Mouse (Mus musculus) macrophage (primary cell): ENCODE results near the gene Gnptg. TPM values are rescaled to one million over a fixed set of nuclear protein-coding genes. Genes with fewer than 3 reads are reported as not detected.
"Not testable (repeated sequence)": the region's sequence is repeated elsewhere in the genome, so short reads cannot be mapped to it uniquely, and the experiment has no call there.

Experiments used
- H3K27ac ChIP-seq: fragments of 350-480 bp; formaldehyde crosslinking; 2 replicates; pipeline ENCODE4 v1.9.0; 2021
- H3K36me3 ChIP-seq: fragments of 350-480 bp; formaldehyde crosslinking; 2 replicates; pipeline ENCODE4 v1.9.0; 2021; ENCODE audit errors: inconsistent target
- H3K4me3 ChIP-seq: fragments of 350-480 bp; formaldehyde crosslinking; 2 replicates; pipeline ENCODE4 v1.9.0; 2021; ENCODE audit errors: inconsistent target
- H3K79me2 ChIP-seq: fragments of 350-480 bp; formaldehyde crosslinking; 2 replicates; pipeline ENCODE4 v1.9.0; 2021; ENCODE audit errors: inconsistent target
- WGBS: methylation state at CpG from one replicate; pipeline ENCODE4 v1.1.7; 2026; ENCODE audit warnings: inconsistent platforms; ENCODE audit not compliant: missing documents; 5-methylcytosine and 5-hydroxymethylcytosine counted together
- polyA plus RNA-seq: library from polyadenylated mRNA; stranded (reverse); fragments of 250-400 nt; gene quantifications from 3 replicates; pipeline ENCODE4 v1.2.4, GENCODE M21; 2018; ENCODE audit warnings: inconsistent platforms

The Gnptg gene
- polyA plus RNA-seq, 1 experiment from 2014 or later, result 31.8 TPM

- no peak within 1 kb of the TSS for H3K27ac ChIP-seq
- no peaks in the 10 kb centered on the region for H3K36me3 ChIP-seq
- WGBS, result 8% methylated on average over 25 of the region's 35 CpGs
- H3K79me2 ChIP-seq, result no peaks in the 10 kb centered on the region
- no peak within 1 kb of the TSS for H3K4me3 ChIP-seq
Measured at GRCm38 (mm10) chr17:25256140-25256754, 16.3 kb upstream of the Gnptg start, which contains the start of gene Baiap3. Baiap3 (minus strand) TSS chr17:25256364.

- 35% methylated on average over 2 of the region's 2 CpGs for WGBS
- H3K4me3 ChIP-seq, result no peak overlapping the region
Measured at GRCm38 (mm10) chr17:25255110-25255509, 15.2 kb upstream of the Gnptg start.

GRCm38 (mm10) chr17:25253760-25254159, 13.8 kb upstream of the Gnptg start:
- H3K27ac ChIP-seq, result no peak overlapping the region
- no peaks in the 10 kb centered on the region for H3K79me2 ChIP-seq
- no peak overlapping the region for H3K4me3 ChIP-seq
- no peaks in the 10 kb centered on the region for H3K36me3 ChIP-seq
- WGBS, result 51% methylated on average over 10 of the region's 10 CpGs

More at GRCm38 (mm10) chr17:25255110-25255509, 15.2 kb upstream of the Gnptg start:
- Histone ChIP-seq H3K27ac (no peak overlapping the region), H3K36me3 (no peaks in the 10 kb centered on the region), H3K79me2 (no peaks in the 10 kb centered on the region)

- H3K36me3 ChIP-seq, result no peaks in the 10 kb centered on the region
- H3K79me2 ChIP-seq, result no peaks in the 10 kb centered on the region
- H3K4me3 ChIP-seq, result no peak overlapping the region
- no peak overlapping the region for H3K27ac ChIP-seq
- WGBS, result 87% methylated on average over 3 of the region's 3 CpGs
Measured at GRCm38 (mm10) chr17:25252643-25253042, 12.7 kb upstream of the Gnptg start.

- Histone ChIP-seq H3K27ac (no peak overlapping the region), H3K79me2 (no peaks in the 10 kb centered on the region), H3K36me3 (no peaks in the 10 kb centered on the region), H3K4me3 (no peak overlapping the region)
- WGBS, result 89% methylated on average over 7 of the region's 8 CpGs
Measured at GRCm38 (mm10) chr17:25250181-25250835, 10.4 kb upstream of the Gnptg start.

- WGBS, result 11% methylated on average over 18 of the region's 18 CpGs
- no peaks in the 10 kb centered on the region for H3K79me2 ChIP-seq
- H3K27ac ChIP-seq, result no peak overlapping the region
- H3K4me3 ChIP-seq, result no peak overlapping the region
- peaks cover 2% of the 10 kb centered on the region; the same call in 1 of the 2 replicates for H3K36me3 ChIP-seq
Measured at GRCm38 (mm10) chr17:25248033-25248750, 8.3 kb upstream of the Gnptg start.

GRCm38 (mm10) chr17:25244239-25244638, 4.3 kb upstream of the Gnptg start:
- peaks cover 9% of the 10 kb centered on the region; the same call in 1 of the 2 replicates for H3K36me3 ChIP-seq
- H3K79me2 ChIP-seq, result peaks cover 14% of the 10 kb centered on the region
- H3K4me3 ChIP-seq, result no peak overlapping the region
- WGBS, result 92% methylated on average over 15 of the region's 16 CpGs
- H3K27ac ChIP-seq, result no peak overlapping the region

GRCm38 (mm10) chr17:25243131-25243780, 3.3 kb upstream of the Gnptg start:
- no peak overlapping the region for H3K27ac ChIP-seq
- WGBS, result 96% methylated on average over 11 of the region's 11 CpGs

GRCm38 (mm10) chr17:25235635-25236034, 4.3 kb downstream of the Gnptg start:
- 93% methylated on average over 9 of the region's 9 CpGs for WGBS
- H3K79me2 ChIP-seq, result peaks cover 3% of the 10 kb centered on the region
- no peak overlapping the region for H3K4me3 ChIP-seq
- H3K36me3 ChIP-seq, result peaks cover 20% of the 10 kb centered on the region; the same call in 1 of the 2 replicates
- no peak overlapping the region for H3K27ac ChIP-seq

More at GRCm38 (mm10) chr17:25243131-25243780, 3.3 kb upstream of the Gnptg start:
- H3K79me2 ChIP-seq, result peaks cover 14% of the 10 kb centered on the region
- H3K36me3 ChIP-seq, result peaks cover 9% of the 10 kb centered on the region; the same call in 1 of the 2 replicates
- H3K4me3 ChIP-seq, result no peak overlapping the region

GRCm38 (mm10) chr17:25231621-25232020, 8.3 kb downstream of the Gnptg start:
- not testable (repeated sequence) for H3K79me2 ChIP-seq, H3K4me3 ChIP-seq, H3K27ac ChIP-seq
- WGBS, result 89% methylated on average over 3 of the region's 11 CpGs
- peaks cover 25% of the 10 kb centered on the region; the same call in 1 of the 2 replicates for H3K36me3 ChIP-seq

GRCm38 (mm10) chr17:25230700-25231099, 9.2 kb downstream of the Gnptg start:
- 97% methylated on average over 3 of the region's 3 CpGs for WGBS
- no peak overlapping the region for H3K27ac ChIP-seq
- H3K4me3 ChIP-seq, result no peak overlapping the region
- H3K79me2 ChIP-seq, result no peaks in the 10 kb centered on the region
- H3K36me3 ChIP-seq, result peaks cover 27% of the 10 kb centered on the region; the same call in 1 of the 2 replicates

- H3K27ac ChIP-seq, H3K79me2 ChIP-seq, H3K4me3 ChIP-seq: not testable (repeated sequence)
- peaks cover 23% of the 10 kb centered on the region; the same call in 1 of the 2 replicates for H3K36me3 ChIP-seq
- WGBS, result 84% methylated on average over 12 of the region's 17 CpGs
Measured at GRCm38 (mm10) chr17:25230014-25230655, 9.8 kb downstream of the Gnptg start.

GRCm38 (mm10) chr17:25227991-25228390, 11.9 kb downstream of the Gnptg start:
- WGBS, result 97% methylated on average over 5 of the region's 5 CpGs
- Histone ChIP-seq H3K36me3 (peaks cover 14% of the 10 kb centered on the region; the same call in 1 of the 2 replicates), H3K79me2 (no peaks in the 10 kb centered on the region), H3K4me3 (no peak overlapping the region), H3K27ac (no peak overlapping the region)

GRCm38 (mm10) chr17:25225659-25226058, 14.3 kb downstream of the Gnptg start:
- no peak overlapping the region for H3K27ac ChIP-seq
- no peaks in the 10 kb centered on the region for H3K79me2 ChIP-seq
- no peak overlapping the region for H3K4me3 ChIP-seq
- peaks cover 8% of the 10 kb centered on the region; the same call in 1 of the 2 replicates for H3K36me3 ChIP-seq
- WGBS, result 88% methylated on average over 4 of the region's 4 CpGs
